Mouse (Mus musculus) cerebellum, adult 8-10 months (tissue): ENCODE data around the gene Ces2g.

Experiments
- DNase-seq: peaks from one replicate; pipeline ENCODE4 v3.0.0; 2022

The Ces2g gene

GRCm38 (mm10) chr8:104961537-104961961 is at the start of gene Ces2g:
TSS of gene Ces2g (plus strand) at chr8:104961718.
- no peak for DNase-seq

GRCm38 (mm10) chr8:104925972-104926596 is 35.4 kb upstream of the Ces2g start, which contains the start of gene Ces2e:
TSS of gene Ces2e (plus strand) at chr8:104926260.
- no peak for DNase-seq

GRCm38 (mm10) chr8:104927301-104927700 is 34.2 kb upstream of the Ces2g start:
- no peak for DNase-seq

- DNase-seq, result no peak
Measured at GRCm38 (mm10) chr8:104944665-104945064, 16.9 kb upstream of the Ces2g start.

- DNase-seq, result no peak
Measured at GRCm38 (mm10) chr8:104947056-104947455, 14.5 kb upstream of the Ces2g start, which contains the start of gene Ces2f. TSS of gene Ces2f (plus strand) at chr8:104947356.

GRCm38 (mm10) chr8:104949031-104949430 is 12.5 kb upstream of the Ces2g start:
- no peak for DNase-seq

GRCm38 (mm10) chr8:104962229-104962901 is 847 bp downstream of the Ces2g start:
- no peak for DNase-seq

- no peak for DNase-seq
Measured at GRCm38 (mm10) chr8:104963375-104963894, 1.9 kb downstream of the Ces2g start.

GRCm38 (mm10) chr8:104984126-104984525 is 22.6 kb downstream of the Ces2g start:
- DNase-seq, result no peak

- no peak for DNase-seq
Measured at GRCm38 (mm10) chr8:104984942-104985341, 23.4 kb downstream of the Ces2g start.

- no peak for DNase-seq
Measured at GRCm38 (mm10) chr8:104998191-104998590, 36.7 kb downstream of the Ces2g start.

GRCm38 (mm10) chr8:104999183-104999582 is 37.7 kb downstream of the Ces2g start:
- no peak for DNase-seq

- no peak for DNase-seq
Measured at GRCm38 (mm10) chr8:105000586-105000985, 39.1 kb downstream of the Ces2g start, which contains the start of gene Ces2h. TSS of gene Ces2h (plus strand) at chr8:105000853.

- DNase-seq, result no peak
Measured at GRCm38 (mm10) chr8:105010000-105010399, 48.5 kb downstream of the Ces2g start.

GRCm38 (mm10) chr8:105011136-105011535 is 49.6 kb downstream of the Ces2g start:
- no peak for DNase-seq

- no peak for DNase-seq
Measured at GRCm38 (mm10) chr8:105014391-105014790, 52.9 kb downstream of the Ces2g start.
